Mouse (Mus musculus) midbrain, embryonic 14.5 days (tissue): ENCODE measurements at regions not wholly inside any gene's neighbourhood (a gene's known extent, or its start where the extent isn't known, plus 50 kb on each side); places are given as distances from the start of the nearest gene placed in this dataset.

Experiments
- ATAC-seq: fragments of 200-750 bp; cut with Nextera tagmentation; 2 replicates; pipeline ENCODE4 v1.8.0; 2017; ENCODE audit warnings: moderate number of reproducible peaks, moderate library complexity; ENCODE audit not compliant: low FRiP score, low TSS enrichment
- DNase-seq: peaks from one replicate; pipeline ENCODE4 v3.0.0-alpha.2; 2015
- H3K27ac ChIP-seq: fragments of 300-500 bp; sonication (generic); replicated peaks from 2 replicates; pipeline ENCODE4 v1.5.1; 2014; ENCODE audit warnings: mild to moderate bottlenecking, low read depth, low read length, moderate library complexity
- H3K27me3 ChIP-seq: fragments of 300-500 bp; sonication (generic); 2 replicates; pipeline ENCODE4 v1.6.1; 2014; ENCODE audit warnings: low read length, control low read depth, mixed read lengths; ENCODE audit not compliant: control insufficient read depth, insufficient read depth
- H3K36me3 ChIP-seq: fragments of 300-500 bp; sonication (generic); 2 replicates; pipeline ENCODE4 v1.6.1; 2014; ENCODE audit warnings: low read length, control low read depth; ENCODE audit not compliant: control insufficient read depth, insufficient read depth
- H3K4me1 ChIP-seq: fragments of 300-500 bp; sonication (generic); 2 replicates; pipeline ENCODE4 v1.6.1; 2014; ENCODE audit warnings: mild to moderate bottlenecking, antibody characterized with exemption, low read length, control low read depth; ENCODE audit not compliant: control insufficient read depth, insufficient read depth
- H3K4me2 ChIP-seq: fragments of 300-500 bp; sonication (generic); 2 replicates; pipeline ENCODE4 v1.6.1; 2014; ENCODE audit warnings: mild to moderate bottlenecking, low read length, moderate library complexity
- H3K4me3 ChIP-seq: fragments of 300-500 bp; sonication (generic); replicated peaks from 2 replicates; pipeline ENCODE4 v1.5.1; 2014; ENCODE audit warnings: low read depth, low read length
- H3K9ac ChIP-seq: fragments of 300-500 bp; sonication (generic); replicated peaks from 2 replicates; pipeline ENCODE4 v1.6.1; 2014; ENCODE audit warnings: mild to moderate bottlenecking, low read length, moderate library complexity
- H3K9me3 ChIP-seq: fragments of 300-500 bp; sonication (generic); 2 replicates; pipeline ENCODE4 v1.6.1; 2016; ENCODE audit warnings: low read length, control low read depth, mixed read lengths; ENCODE audit not compliant: control insufficient read depth
- WGBS: fragments of 180-500 bp; shearing (Covaris S2); extraction: QIAGEN DNeasy Blood & Tissue Kit; methylation state at CpG from one replicate; pipeline ENCODE4 v1.1.7; 2014; 5-methylcytosine and 5-hydroxymethylcytosine counted together

DNA sequence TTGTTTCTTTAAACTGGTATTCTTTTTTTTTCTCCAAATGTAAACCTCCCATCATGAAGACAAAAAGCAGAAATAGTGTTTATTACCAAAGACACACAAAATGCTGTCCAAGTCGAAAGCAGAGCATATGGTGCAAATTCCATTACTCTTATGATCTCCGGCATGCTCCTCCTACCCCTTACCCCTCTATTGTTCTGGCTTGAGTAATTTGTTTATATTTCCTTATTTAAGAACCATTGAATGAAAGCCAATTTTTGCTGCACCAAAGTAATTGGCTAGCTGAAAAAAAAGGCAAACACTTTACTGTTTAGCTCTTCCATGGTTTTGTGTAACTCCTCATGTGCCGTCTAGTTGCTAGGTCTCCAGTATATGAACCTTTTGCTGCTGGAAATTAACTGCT lies 360.4 kb upstream of the Adgrl3 start:
- DNase-seq (no peak), ATAC-seq (no peak)
- H3K4me1 ChIP-seq, result no peaks in the 10 kb centered on the region
- no peaks in the 10 kb centered on the region for H3K36me3 ChIP-seq
- H3K9ac ChIP-seq, result no peak overlapping the region
- no peak overlapping the region for H3K4me2 ChIP-seq
- no peak overlapping the region for H3K4me3 ChIP-seq
- H3K27ac ChIP-seq, result no peak overlapping the region
- 84% methylated on average over 3 of the region's 3 CpGs for WGBS
- no peaks in the 10 kb centered on the region for H3K9me3 ChIP-seq
- H3K27me3 ChIP-seq, result no peaks in the 10 kb centered on the region

DNA sequence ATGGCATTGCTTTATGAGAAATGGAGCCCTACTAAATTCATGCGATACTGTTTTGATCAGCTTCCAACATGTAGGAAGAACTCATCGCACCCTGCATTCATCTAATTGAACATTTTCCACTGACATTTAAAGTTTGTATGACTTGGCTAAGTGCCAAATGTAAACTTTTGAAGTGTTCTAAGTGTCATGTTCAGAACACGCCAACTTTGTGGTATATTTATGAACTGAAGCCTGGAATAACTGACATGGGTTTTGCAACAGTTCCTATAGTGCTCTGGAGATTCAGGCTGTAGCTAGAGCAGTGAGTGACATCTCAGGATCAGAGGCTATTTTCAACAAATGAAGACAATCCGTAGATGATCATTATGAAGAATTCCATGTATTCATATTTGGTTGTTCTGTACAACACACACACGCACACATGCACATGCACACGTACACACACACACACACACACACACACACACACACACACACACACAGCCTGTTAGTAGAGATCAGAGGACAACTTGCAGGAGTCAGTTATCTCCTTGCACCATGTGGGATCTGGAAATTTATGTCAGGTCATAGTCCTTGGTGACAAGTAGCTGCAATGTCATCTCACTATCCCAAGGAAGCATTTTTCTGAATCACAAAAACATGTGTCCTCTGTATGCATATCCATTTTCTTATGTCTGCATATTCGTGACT lies 349.5 kb upstream of the Adgrl3 start:
- no peaks in the 10 kb centered on the region for H3K27me3 ChIP-seq
- H3K9me3 ChIP-seq, result no peaks in the 10 kb centered on the region
- H3K36me3 ChIP-seq, result no peaks in the 10 kb centered on the region
- no peak overlapping the region for H3K4me2 ChIP-seq
- ATAC-seq (no peak), DNase-seq (no peak)
- no peak overlapping the region for H3K9ac ChIP-seq
- no peak overlapping the region for H3K27ac ChIP-seq
- 87% methylated on average over 7 of the region's 7 CpGs for WGBS
- H3K4me3 ChIP-seq, result no peak overlapping the region
- no peaks in the 10 kb centered on the region for H3K4me1 ChIP-seq

DNA sequence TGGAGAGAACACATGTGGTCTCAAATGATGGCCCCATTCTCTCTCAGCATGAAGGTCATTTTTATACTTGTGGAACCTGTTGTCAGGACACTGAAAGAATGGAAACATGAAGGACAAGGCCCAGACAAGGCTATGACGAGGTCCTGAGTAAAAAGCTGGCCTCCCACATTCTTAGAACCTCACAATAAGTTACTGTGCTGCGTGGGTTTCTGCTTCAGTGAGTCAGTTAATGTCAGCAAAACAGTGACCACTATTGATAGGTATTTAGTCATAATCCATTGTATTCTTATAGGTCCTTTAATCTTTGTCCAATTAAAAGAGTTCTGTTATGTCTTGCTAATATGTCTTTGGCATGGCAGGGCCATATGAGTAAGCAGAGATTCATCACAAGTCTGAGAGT lies 336.5 kb upstream of the Adgrl3 start:
- Histone ChIP-seq H3K36me3 (no peaks in the 10 kb centered on the region), H3K9me3 (no peaks in the 10 kb centered on the region), H3K9ac (no peak overlapping the region), H3K27me3 (no peaks in the 10 kb centered on the region), H3K27ac (no peak overlapping the region), H3K4me3 (no peak overlapping the region), H3K4me1 (no peaks in the 10 kb centered on the region), H3K4me2 (no peak overlapping the region)
- WGBS, result 60% methylated on average over 2 of the region's 2 CpGs
- DNase-seq, result no peak
- ATAC-seq, result no peak

DNA sequence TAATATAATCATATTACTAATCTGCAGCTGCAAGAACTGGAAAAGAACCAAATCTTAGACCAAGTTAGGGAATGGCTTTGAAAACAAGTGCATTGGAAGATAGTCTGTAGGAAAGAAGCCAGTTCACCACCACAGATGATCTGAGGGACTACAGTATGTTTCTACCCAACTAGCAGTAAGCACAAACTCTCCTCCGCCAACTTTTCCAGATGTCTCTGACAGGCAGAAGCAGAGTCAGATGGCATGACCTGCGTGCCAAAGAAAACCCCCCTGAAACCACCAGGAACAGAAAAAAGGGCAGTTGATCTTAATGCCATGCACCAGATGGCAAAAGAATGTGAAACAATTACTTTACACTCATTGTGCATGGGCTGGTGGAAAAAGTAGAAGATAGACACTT lies 319.1 kb upstream of the Adgrl3 start:
- WGBS, result 91% methylated on average over 2 of the region's 2 CpGs
- no peak for ATAC-seq
- no peak overlapping the region for H3K9ac ChIP-seq
- no peak overlapping the region for H3K4me2 ChIP-seq
- no peak overlapping the region for H3K4me3 ChIP-seq
- DNase-seq, result no peak
- no peaks in the 10 kb centered on the region for H3K36me3 ChIP-seq
- no peaks in the 10 kb centered on the region for H3K27me3 ChIP-seq
- no peaks in the 10 kb centered on the region for H3K4me1 ChIP-seq
- no peak overlapping the region for H3K27ac ChIP-seq
- no peaks in the 10 kb centered on the region for H3K9me3 ChIP-seq

DNA sequence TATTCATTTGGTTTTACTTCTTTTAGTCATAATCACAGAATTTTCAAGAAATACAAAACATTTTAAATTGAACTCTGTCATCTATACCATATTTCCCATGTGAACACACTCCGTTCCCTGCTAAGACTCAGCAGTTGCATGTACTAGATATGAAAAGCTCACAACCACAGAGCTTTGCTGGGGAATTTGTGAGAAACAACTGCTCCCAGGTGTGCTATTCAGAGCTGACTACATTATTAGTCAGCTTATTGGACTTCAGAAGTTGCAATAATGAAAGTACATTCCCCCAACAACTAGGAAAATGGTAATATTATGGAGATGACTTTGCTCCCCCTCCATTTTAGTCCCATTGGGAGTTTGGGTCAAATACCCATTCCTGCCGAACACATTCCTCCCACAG lies 315.2 kb upstream of the Adgrl3 start:
- no peak overlapping the region for H3K4me2 ChIP-seq
- no peaks in the 10 kb centered on the region for H3K27me3 ChIP-seq
- no peaks in the 10 kb centered on the region for H3K9me3 ChIP-seq
- no peak overlapping the region for H3K9ac ChIP-seq
- H3K4me3 ChIP-seq, result no peak overlapping the region
- 75% methylated on average over 2 of the region's 2 CpGs for WGBS
- H3K27ac ChIP-seq, result no peak overlapping the region
- no peaks in the 10 kb centered on the region for H3K36me3 ChIP-seq
- DNase-seq (no peak), ATAC-seq (no peak)
- H3K4me1 ChIP-seq, result no peaks in the 10 kb centered on the region

DNA sequence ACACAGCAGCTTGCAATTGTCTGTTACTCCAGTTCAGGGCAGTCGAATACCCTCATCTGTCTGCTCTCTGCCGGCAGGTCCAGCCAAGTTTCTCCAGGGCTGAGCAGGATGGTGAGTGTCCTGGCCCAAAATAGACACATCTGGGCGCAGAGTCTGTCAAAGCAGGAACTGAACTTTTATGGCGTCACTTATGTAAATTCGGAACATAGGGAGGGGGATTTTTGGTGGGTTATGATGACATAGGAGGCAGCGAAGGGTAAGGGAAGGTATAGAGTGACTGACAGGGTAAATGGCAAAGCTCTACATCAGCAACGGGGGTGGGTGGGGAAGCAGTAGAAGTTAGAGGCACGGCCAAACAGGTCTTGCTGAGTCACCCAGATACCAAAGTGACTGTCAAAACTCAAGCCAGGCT lies 313.3 kb upstream of the Adgrl3 start:
- 81% methylated on average over 8 of the region's 8 CpGs for WGBS
- Histone ChIP-seq H3K27ac (no peak overlapping the region), H3K4me1 (no peaks in the 10 kb centered on the region), H3K9ac (no peak overlapping the region), H3K4me2 (no peak overlapping the region), H3K9me3 (no peaks in the 10 kb centered on the region), H3K27me3 (no peaks in the 10 kb centered on the region), H3K4me3 (no peak overlapping the region), H3K36me3 (no peaks in the 10 kb centered on the region)
- ATAC-seq (no peak), DNase-seq (no peak)
